Mouse (Mus musculus) limb, embryonic 11.5 days (tissue): Measurements from ENCODE around the gene Ror1. TPM values are rescaled to one million over a fixed set of nuclear protein-coding genes. Genes with fewer than 3 reads are reported as not detected.

Experiments
- ATAC-seq: fragments of 200-750 bp; cut with Nextera tagmentation; 2 replicates; pipeline ENCODE4 v1.8.0; 2017; ENCODE audit warnings: low read depth; ENCODE audit not compliant: insufficient number of reproducible peaks, low FRiP score, low TSS enrichment
- DNase-seq: peaks from one replicate; pipeline ENCODE4 v3.0.0-alpha.2; 2015; ENCODE audit warnings: low spot score
- H3K27ac ChIP-seq: fragments of 300-500 bp; sonication (generic); replicated peaks from 2 replicates; pipeline ENCODE4 v1.5.1; 2014; ENCODE audit warnings: low read depth, mild to moderate bottlenecking, low read length
- H3K27me3 ChIP-seq: fragments of 300-500 bp; sonication (generic); 2 replicates; pipeline ENCODE4 v1.6.1; 2014; ENCODE audit warnings: mild to moderate bottlenecking, low read length, mixed read lengths; ENCODE audit not compliant: control insufficient read depth, insufficient read depth
- H3K36me3 ChIP-seq: fragments of 300-500 bp; sonication (generic); 2 replicates; pipeline ENCODE4 v1.6.1; 2014; ENCODE audit warnings: mild to moderate bottlenecking, low read length, moderate library complexity, mixed read lengths; ENCODE audit not compliant: control insufficient read depth, insufficient read depth
- H3K4me1 ChIP-seq: fragments of 300-500 bp; sonication (generic); 2 replicates; pipeline ENCODE4 v1.6.1; 2014; ENCODE audit warnings: low read length, mixed read lengths; ENCODE audit not compliant: control insufficient read depth, insufficient read depth
- H3K4me2 ChIP-seq: fragments of 300-500 bp; sonication (generic); 2 replicates; pipeline ENCODE4 v1.6.1; 2014; ENCODE audit warnings: low read depth, mild to moderate bottlenecking, moderate library complexity; ENCODE audit not compliant: severe bottlenecking
- H3K4me3 ChIP-seq: fragments of 300-500 bp; sonication (generic); 2 replicates; pipeline ENCODE4 v1.5.1; 2014; ENCODE audit warnings: low read depth, low read length
- H3K9ac ChIP-seq: fragments of 300-500 bp; sonication (generic); 2 replicates; pipeline ENCODE4 v1.6.1; 2014; ENCODE audit warnings: mild to moderate bottlenecking, low read length
- H3K9me3 ChIP-seq: fragments of 300-500 bp; sonication (generic); 2 replicates; pipeline ENCODE4 v1.6.1; 2016; ENCODE audit warnings: low read length; ENCODE audit not compliant: control insufficient read depth
- WGBS: fragments of 180-500 bp; shearing (Covaris S2); extraction: QIAGEN DNeasy Blood & Tissue Kit; methylation state at CpG from one replicate; pipeline ENCODE4 v1.1.7; 2014; 5-methylcytosine and 5-hydroxymethylcytosine counted together
- polyA plus RNA-seq: library from polyadenylated mRNA; unstranded; fragments of >200 nt; fragmentation: Nextera tagmentation; extraction: Ambion mirVana; gene quantifications from 2 replicates; pipeline ENCODE4 v1.2.1, GENCODE M21; 2014

Gene Ror1
- polyA plus RNA-seq, 1 experiment from 2014 or later: 12.6 TPM

DNA sequence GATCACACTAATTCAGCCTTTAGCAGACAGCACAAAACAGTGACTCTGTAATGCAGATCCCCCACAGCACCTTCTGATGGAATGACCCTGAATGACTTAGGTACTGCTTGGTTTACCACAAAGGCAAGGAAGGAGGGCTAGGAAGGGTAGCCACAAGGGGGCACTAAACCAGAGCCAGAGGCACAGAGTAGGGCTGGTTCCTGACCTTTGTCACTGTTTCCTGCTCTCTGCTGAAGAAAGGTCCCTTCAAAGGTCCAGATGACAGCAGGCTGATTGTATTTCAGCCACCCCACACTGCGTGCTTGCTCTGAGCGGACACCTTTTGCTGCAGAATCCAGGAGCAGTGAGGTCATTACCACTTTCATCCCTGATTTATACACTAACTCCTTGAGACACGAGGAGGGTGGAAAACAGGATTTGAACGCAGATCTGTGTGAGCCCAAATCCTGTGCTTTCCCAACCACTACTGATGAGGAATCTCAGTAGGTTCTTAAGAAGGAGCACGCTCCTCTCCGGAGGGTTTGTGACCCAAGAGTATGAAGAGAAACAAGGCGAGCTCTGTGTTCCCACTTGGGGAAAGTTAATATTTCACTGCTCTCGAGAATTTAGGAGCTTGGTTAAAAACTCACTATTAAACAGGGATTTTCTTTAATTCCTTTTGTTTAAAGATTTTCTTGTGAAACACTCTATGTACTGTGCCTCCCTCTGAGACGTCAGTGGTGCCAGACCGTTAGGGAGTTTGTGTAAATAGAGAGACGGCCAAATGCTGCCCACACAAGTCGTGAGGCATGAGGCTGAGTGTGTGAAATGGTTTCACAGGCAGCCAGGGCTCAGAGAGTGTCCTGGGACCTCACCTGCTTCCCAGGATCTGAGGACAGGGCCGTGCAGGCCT lies 119.0 kb downstream of the Ror1 start:
- no peak overlapping the region for H3K27ac ChIP-seq
- no peak overlapping the region for H3K4me2 ChIP-seq
- H3K4me1 ChIP-seq: peaks cover 5% of the 10 kb centered on the region
- no peaks in the 10 kb centered on the region for H3K36me3 ChIP-seq
- DNase-seq (peak; percentile 53), ATAC-seq (peak; percentile 51; the same call in 1 of the 2 replicates)
- no peaks in the 10 kb centered on the region for H3K9me3 ChIP-seq
- WGBS: 43% methylated on average over 13 of the region's 13 CpGs
- no peak overlapping the region for H3K9ac ChIP-seq
- no peaks in the 10 kb centered on the region for H3K27me3 ChIP-seq
- no peak overlapping the region for H3K4me3 ChIP-seq

DNA sequence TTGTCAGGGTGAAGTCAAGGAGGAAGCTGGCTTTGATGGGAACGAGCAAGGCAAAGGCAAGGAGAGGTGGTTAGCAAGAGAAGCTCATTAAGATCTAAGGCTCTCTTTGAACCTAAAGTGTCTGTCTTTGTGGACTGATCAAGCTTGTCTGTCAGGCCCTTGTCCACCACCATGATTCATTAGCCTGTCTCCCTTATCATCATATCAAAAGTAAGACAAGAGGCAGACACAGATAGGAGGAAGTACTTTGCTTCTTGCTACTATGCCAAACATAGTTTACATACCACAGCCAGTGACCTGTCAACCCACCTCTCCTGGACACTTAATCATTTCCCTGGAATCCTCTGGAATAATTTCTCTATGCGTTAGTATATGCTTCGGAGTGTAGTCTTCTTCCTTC lies 121.0 kb downstream of the Ror1 start:
- no peak overlapping the region for H3K4me3 ChIP-seq
- H3K9ac ChIP-seq: no peak overlapping the region
- no peak for ATAC-seq
- no peak overlapping the region for H3K4me2 ChIP-seq
- H3K36me3 ChIP-seq: no peaks in the 10 kb centered on the region
- H3K27me3 ChIP-seq: no peaks in the 10 kb centered on the region
- WGBS: 44% methylated on average over 3 of the region's 3 CpGs
- H3K9me3 ChIP-seq: no peaks in the 10 kb centered on the region
- no peak overlapping the region for H3K27ac ChIP-seq
- H3K4me1 ChIP-seq: peaks cover 5% of the 10 kb centered on the region
- DNase-seq: no peak

DNA sequence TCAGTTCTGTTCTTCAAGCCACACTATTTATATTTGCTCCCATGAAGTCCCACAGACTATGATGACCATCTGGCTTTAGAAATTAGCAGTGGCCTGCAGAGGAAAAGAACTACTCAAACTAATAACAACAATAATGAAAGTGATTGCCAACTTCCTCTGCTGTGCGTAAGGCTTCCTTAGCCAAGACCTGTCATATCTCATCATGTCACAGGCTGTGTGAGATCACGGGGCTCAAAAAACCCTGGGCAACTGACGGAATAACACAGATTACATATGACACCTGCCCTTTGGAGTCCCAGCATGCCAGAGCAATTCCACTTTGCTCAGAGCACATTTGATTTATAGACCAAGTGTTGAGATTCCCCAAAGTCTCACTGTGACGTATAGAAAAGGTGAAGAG lies 123.4 kb downstream of the Ror1 start:
- Histone ChIP-seq H3K27ac (no peak overlapping the region), H3K9me3 (no peaks in the 10 kb centered on the region), H3K9ac (no peak overlapping the region), H3K4me3 (no peak overlapping the region), H3K4me1 (peaks cover 23% of the 10 kb centered on the region), H3K27me3 (no peaks in the 10 kb centered on the region), H3K36me3 (no peaks in the 10 kb centered on the region), H3K4me2 (no peak overlapping the region)
- DNase-seq (no peak), ATAC-seq (no peak)
- 68% methylated on average over 4 of the region's 4 CpGs for WGBS

DNA sequence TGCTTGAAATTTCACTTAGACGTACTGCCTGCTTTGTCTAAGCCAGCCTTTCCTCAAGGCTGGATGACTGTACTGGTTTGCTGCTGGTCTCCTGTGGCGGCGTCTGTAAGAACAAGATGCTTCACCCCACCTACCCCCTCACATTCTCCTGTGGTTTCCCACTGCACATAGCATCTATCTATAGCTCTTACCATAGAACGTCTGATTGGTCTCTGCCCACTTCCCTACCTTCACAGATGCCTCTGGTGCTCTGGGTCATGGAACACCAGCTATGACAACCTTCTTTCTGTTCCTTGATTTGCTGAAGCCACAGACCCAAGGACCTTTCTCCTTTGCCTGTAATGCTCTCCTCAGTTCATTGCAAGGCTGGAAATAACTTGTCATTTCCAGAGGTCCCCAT lies 124.0 kb downstream of the Ror1 start:
- no peak overlapping the region for H3K9ac ChIP-seq
- WGBS: 87% methylated on average over 4 of the region's 4 CpGs
- no peak overlapping the region for H3K4me3 ChIP-seq
- no peak overlapping the region for H3K4me2 ChIP-seq
- no peaks in the 10 kb centered on the region for H3K9me3 ChIP-seq
- H3K36me3 ChIP-seq: no peaks in the 10 kb centered on the region
- no peak for ATAC-seq
- no peaks in the 10 kb centered on the region for H3K27me3 ChIP-seq
- H3K4me1 ChIP-seq: peaks cover 24% of the 10 kb centered on the region
- no peak for DNase-seq
- no peak overlapping the region for H3K27ac ChIP-seq

DNA sequence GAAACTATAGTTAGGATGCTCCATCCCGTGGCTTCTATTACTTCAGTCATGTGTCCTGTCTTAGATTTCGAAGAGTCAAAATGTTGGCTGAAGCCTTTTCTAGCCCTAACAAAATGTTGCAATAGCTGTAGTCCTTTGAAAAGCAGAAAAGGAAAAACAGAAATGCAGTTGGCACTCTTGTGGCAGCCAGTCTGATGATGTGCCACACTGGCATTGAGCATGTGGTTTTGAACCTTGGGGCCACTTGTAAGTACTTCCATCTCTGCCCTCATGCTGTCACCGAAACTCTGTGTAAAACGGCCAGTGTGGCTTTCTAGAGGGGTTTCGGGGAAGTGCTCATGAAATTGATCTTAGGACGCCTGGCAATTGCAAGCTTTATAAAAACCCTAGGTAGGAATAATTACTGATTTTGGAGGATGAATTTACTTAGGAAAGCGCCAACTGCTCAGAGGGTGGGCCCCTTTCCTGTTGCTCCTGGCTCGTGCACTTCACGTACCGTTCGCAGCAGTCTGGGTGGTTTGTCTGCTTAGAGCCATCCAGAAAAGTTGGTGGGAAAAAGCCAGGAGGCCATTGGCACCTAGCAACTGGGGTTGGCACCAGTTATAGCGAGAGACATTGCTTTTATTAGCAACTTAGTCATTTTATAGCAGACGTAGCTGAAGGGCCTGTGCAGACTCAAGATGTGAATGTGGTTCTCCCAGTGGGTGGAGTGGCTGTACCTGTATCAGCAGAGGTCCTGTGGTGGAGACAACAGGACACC lies 126.6 kb downstream of the Ror1 start:
- Histone ChIP-seq H3K27ac (no peak overlapping the region), H3K4me1 (peaks cover 25% of the 10 kb centered on the region)

DNA sequence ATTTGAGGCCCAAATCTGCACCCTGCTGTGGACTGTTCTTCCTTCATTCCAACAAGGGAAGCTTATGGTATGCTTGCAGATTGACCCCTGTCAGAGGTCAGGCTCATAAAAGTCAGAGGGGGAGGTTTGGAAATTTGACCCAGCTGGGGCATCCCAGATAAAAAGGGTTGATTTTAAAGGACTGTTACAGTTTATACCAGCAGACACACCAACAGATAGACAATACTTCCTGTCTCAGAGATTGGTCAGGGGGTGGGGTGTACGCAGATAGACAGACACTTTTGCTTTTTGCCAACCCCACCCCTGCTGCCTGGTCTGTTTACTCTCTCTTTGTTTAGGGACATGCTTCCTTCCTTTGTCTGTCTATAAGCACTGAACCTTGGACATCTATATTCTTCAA lies 127.9 kb downstream of the Ror1 start:
- DNase-seq: peak; percentile 56
- no peaks in the 10 kb centered on the region for H3K36me3 ChIP-seq
- H3K4me3 ChIP-seq: no peak overlapping the region
- no peak for ATAC-seq
- peaks cover 25% of the 10 kb centered on the region for H3K4me1 ChIP-seq
- no peak overlapping the region for H3K9ac ChIP-seq
- no peak overlapping the region for H3K4me2 ChIP-seq
- 19% methylated on average over 1 of the region's 1 CpGs for WGBS
- no peaks in the 10 kb centered on the region for H3K9me3 ChIP-seq
- no peaks in the 10 kb centered on the region for H3K27me3 ChIP-seq
- no peak overlapping the region for H3K27ac ChIP-seq

More for the DNA sequence above, 126.6 kb downstream of the Ror1 start:
- WGBS: 65% methylated on average over 13 of the region's 13 CpGs
- DNase-seq: no peak
- no peak for ATAC-seq
- H3K9me3 ChIP-seq: no peaks in the 10 kb centered on the region
- no peak overlapping the region for H3K4me3 ChIP-seq
- H3K27me3 ChIP-seq: no peaks in the 10 kb centered on the region
- no peaks in the 10 kb centered on the region for H3K36me3 ChIP-seq
- no peak overlapping the region for H3K9ac ChIP-seq
- no peak overlapping the region for H3K4me2 ChIP-seq

DNA sequence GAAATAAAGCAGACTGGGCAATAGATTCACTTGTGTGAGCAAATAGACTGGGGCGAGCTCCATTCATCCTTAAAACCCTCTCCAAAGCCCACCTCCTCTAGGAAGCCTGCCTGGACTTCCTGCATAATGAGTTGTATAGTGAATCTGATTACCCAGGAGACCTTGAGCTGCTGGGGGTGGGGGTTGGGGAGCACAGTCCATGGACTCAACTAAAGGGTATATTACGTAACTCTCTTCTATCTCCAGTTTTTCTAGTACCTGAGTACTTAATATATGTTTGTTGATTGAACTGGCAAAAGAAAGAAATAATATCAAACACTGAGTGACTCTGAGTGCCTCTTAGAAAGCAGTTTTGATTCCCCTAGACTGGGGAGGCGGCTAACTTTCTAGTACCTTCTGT lies 128.4 kb downstream of the Ror1 start:
- no peaks in the 10 kb centered on the region for H3K36me3 ChIP-seq
- 79% methylated on average over 3 of the region's 3 CpGs for WGBS
- no peak overlapping the region for H3K27ac ChIP-seq
- no peaks in the 10 kb centered on the region for H3K27me3 ChIP-seq
- no peaks in the 10 kb centered on the region for H3K9me3 ChIP-seq
- no peak overlapping the region for H3K4me3 ChIP-seq
- H3K4me1 ChIP-seq: peaks cover 25% of the 10 kb centered on the region
- no peak overlapping the region for H3K4me2 ChIP-seq
- ATAC-seq (no peak), DNase-seq (no peak)
- no peak overlapping the region for H3K9ac ChIP-seq

DNA sequence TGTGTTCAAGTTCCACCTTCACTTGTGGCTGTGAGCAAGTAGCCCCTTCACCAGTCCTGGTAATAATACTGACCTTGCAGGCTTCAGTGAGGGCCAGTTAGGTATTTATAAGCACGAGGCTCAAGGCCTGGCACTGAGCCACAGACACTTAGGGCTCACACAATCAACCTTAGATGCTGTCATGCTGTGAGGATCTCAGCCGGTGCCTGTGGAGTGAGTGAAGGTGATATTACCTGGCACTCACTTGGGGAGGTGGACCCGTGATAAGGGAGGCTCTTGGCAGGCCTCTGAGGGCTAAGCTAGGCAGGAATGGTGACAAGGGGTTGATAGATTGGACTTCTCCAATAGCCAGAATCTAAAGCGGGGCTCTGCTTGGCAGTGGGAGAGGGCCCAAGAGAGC lies 131.0 kb downstream of the Ror1 start:
- Histone ChIP-seq H3K36me3 (no peaks in the 10 kb centered on the region), H3K9ac (no peak overlapping the region), H3K4me3 (no peak overlapping the region), H3K4me2 (no peak overlapping the region), H3K4me1 (peaks cover 25% of the 10 kb centered on the region), H3K9me3 (no peaks in the 10 kb centered on the region), H3K27me3 (no peaks in the 10 kb centered on the region), H3K27ac (no peak overlapping the region)
- WGBS: 34% methylated on average over 4 of the region's 4 CpGs
- ATAC-seq (no peak), DNase-seq (no peak)
